Mouse (Mus musculus) left cerebral cortex, postnatal 14 days (tissue): ENCODE measurements at regions not wholly inside any gene's neighbourhood (a gene's known extent, or its start where the extent isn't known, plus 50 kb on each side); places are given as distances from the start of the nearest gene placed in this dataset.
"Not testable (repeated sequence)": the region's sequence is repeated elsewhere in the genome, so short reads cannot be mapped to it uniquely, and the experiment has no call there.

Experiments
- DNase-seq, 2 experiments: peaks; one replicate each; pipeline ENCODE4 v3.0.0; 2021 to 2022; ENCODE audit warnings: low spot score in 2 of 2, mixed read lengths in 1 of 2
- intact Hi-C: fragments of 180-260 bp; cut with DNase I; formaldehyde crosslinking; loops from one replicate; pipeline ENCODE4 v1.15.1; 2025

- DNase-seq = no peak
- intact Hi-C loops = no loop called here
Measured at GRCm38 (mm10) chr8:103694331-103694891, 407.0 kb upstream of the Cdh5 start.

DNA sequence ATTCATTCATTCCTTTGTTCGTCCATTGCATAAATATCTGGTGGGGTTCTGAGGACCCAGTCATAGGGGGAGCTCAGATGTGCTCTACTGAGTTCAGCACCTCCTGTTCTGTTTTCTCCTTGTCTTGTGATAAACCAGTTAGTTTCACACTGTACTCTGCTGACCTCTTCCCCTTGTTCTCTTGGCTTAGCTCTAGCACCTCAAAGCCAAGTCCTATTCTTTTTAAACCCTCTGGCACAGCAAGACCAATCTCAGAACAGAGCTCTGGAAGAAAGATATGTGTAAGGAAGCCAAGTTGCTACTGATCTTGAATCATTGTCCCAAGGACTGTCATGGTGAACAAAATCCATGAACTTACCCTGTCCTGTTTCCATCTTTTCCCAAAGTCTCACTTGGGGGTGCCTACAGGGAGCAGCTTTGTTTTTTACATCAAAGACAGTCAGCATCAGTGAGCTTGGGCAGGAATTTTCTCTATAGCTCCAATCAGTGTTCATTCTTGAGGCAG lies 402.4 kb upstream of the Cdh5 start:
- intact Hi-C loops = no loop called here

GRCm38 (mm10) chr8:103702236-103702635 lies 399.2 kb upstream of the Cdh5 start:
- DNase-seq = no peak
- intact Hi-C loops = no loop called here

More for the DNA sequence above, 402.4 kb upstream of the Cdh5 start:
- DNase-seq = no peak

GRCm38 (mm10) chr8:103706084-103706483 lies 395.3 kb upstream of the Cdh5 start:
- no peak for DNase-seq
- intact Hi-C loops = no loop called here

GRCm38 (mm10) chr8:103710871-103711270 lies 390.6 kb upstream of the Cdh5 start:
- DNase-seq, intact Hi-C loops: not testable (repeated sequence)

GRCm38 (mm10) chr8:103717723-103718122 lies 383.7 kb upstream of the Cdh5 start:
- intact Hi-C loops = no loop called here

DNA sequence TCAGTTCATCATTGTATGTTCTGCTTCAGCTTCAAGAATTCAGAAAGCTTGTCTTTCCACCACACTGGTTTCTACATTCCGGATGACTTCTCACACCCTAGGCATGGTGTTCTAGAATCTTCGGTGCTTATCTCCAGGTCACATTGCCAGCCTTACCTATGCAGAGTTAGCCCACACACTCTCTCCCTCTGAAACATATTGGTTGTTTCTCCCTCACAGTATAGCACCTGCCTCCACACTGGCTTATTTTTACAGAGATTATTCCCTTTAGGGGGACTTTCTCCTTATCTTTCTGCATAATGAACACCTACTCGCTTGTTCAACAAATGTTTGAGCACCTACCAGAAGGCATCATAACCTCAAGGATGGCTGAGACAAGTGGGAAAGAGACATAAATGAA lies 368.0 kb upstream of the Cdh5 start:
- intact Hi-C loops = no loop called here
- DNase-seq = no peak

More at GRCm38 (mm10) chr8:103717723-103718122, 383.7 kb upstream of the Cdh5 start:
- DNase-seq = peak; percentile 17 to 35

GRCm38 (mm10) chr8:103738330-103738729 lies 363.1 kb upstream of the Cdh5 start:
- intact Hi-C loops = no loop called here

DNA sequence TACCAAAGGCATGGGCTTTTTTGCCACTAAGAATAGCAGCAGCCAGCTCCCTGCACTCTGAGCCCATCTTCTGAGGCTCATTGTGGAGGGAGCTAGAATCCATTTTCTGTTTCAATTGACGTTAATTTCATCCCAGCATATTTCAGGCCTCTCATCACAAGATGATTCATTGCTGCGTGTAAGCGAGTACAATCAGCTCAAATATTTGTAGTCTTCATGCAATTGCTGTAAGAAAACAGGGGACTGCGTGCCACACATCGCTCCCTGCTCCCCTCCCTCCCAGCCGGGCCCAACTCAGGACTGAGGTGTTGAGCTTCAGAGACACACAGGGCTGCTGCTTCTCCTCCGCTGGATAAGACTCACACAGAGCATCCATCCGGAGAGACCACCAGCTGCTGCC lies 360.0 kb upstream of the Cdh5 start:
- peak in 1 of 2 experiments; percentile 8 for DNase-seq
- intact Hi-C loops = no loop called here

More at GRCm38 (mm10) chr8:103738330-103738729, 363.1 kb upstream of the Cdh5 start:
- peak; percentile 16 to 28 for DNase-seq

- intact Hi-C loops = no loop called here
Measured at GRCm38 (mm10) chr8:103748734-103749133, 352.7 kb upstream of the Cdh5 start.

GRCm38 (mm10) chr8:103750278-103751097 lies 350.9 kb upstream of the Cdh5 start:
- intact Hi-C loops = no loop called here

More at GRCm38 (mm10) chr8:103748734-103749133, 352.7 kb upstream of the Cdh5 start:
- DNase-seq = no peak

DNA sequence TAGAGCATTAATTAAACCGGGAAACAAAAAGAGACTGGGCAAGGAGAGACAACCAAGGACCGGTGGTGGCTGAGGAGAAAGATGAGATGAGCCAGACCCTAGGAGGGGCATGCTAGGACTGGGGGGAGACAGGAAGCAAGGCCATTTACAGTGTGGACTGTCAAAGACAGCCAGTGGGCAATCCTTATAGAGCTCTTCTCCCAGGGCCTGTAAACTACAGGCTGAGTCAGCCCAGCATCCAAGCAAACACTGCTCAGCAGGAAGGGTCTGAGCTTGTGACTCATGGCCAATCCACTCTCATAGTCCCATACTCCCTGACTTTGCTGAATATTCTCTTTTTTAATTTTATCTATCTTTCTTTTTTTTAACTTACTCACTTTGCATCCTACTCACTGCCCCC lies 350.3 kb upstream of the Cdh5 start:
- intact Hi-C loops = no loop called here
- no peak for DNase-seq

More at GRCm38 (mm10) chr8:103750278-103751097, 350.9 kb upstream of the Cdh5 start:
- DNase-seq = no peak

GRCm38 (mm10) chr8:103763821-103764220 lies 337.6 kb upstream of the Cdh5 start:
- DNase-seq = no peak
- intact Hi-C loops = no loop called here

DNA sequence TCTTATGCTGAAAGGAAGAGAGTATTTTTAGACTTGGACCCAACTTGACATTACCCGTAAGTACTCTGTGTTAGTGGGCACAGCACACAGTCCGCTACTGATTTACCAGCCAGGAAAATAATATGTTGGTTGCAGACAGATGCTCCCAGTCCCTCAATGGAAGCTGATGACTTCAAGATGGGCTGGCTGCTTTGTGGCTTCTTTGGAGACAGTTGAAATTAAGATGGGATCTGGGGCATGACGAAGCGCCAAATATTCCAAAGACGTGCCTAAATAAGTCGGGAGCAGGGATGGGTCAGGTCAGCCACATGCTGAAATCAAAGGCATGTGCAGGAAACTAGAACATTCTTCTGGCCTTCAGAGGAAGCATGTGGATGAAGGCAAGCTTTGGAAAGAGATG lies 321.8 kb upstream of the Cdh5 start:
- intact Hi-C loops = no loop called here
- DNase-seq = no peak

GRCm38 (mm10) chr8:103788308-103788707 lies 313.1 kb upstream of the Cdh5 start:
- intact Hi-C loops = no loop called here

DNA sequence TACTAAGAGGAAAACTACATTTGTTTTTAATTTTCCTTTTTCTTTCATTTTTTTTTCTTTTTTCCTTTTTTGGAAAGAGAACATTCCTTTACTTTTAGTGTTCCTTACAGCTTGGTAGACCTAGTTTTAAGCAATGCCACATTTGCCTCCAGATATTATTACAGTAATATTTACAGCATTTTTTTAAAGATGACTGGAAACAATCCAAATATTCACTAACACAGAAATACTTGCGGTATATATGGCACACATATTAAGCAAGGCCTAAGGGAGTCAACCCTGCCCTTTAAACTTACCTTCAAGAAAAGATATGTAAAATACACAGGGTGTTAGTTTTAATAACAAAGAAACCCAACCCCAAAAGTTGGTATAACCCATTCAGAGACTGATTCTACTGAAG lies 308.1 kb upstream of the Cdh5 start:
- intact Hi-C loops = no loop called here
- DNase-seq = no peak

More at GRCm38 (mm10) chr8:103788308-103788707, 313.1 kb upstream of the Cdh5 start:
- DNase-seq = no peak

- intact Hi-C loops, DNase-seq: not testable (repeated sequence)
Measured at GRCm38 (mm10) chr8:103798630-103799029, 302.8 kb upstream of the Cdh5 start.

DNA sequence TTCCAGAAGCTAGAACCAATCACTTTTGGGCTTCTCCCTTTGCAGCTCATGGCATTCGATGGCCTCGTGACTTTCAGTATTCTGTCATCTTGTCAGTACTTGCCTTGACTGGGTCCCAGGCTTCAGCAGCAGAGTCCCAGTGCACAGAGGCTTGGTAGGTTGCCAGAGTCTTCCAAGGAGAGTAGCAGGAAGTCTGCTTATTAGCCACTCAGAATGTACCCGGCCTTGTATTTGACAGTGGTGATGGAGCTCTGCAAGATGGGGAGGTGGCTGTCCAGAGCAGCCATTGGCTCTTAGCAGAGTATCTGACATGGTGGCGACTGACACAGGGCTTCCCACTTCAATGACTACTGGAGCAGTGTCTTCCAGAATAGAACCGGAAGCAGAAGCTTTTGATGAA lies 293.3 kb upstream of the Cdh5 start:
- intact Hi-C loops = no loop called here
- DNase-seq = no peak

DNA sequence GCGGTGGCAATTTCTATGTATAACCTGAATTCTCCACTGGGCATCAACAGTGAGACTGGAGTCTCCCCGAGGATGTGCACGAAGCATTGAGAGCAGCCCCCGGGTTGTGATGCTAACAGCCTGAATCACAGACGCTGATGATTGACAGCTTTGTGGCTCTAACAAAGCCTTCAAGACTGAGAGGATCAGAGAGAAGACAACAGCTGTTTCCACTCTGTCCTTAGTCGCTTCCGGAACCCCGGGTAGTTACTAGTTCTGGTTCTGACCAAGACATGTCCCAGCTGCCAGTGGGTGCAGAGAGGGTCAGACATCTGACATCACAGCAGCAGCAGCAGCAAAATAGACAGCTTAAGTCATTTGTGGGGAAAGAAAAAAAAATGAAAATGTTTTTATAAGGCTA lies 292.8 kb upstream of the Cdh5 start:
- no peak for DNase-seq
- intact Hi-C loops = no loop called here

DNA sequence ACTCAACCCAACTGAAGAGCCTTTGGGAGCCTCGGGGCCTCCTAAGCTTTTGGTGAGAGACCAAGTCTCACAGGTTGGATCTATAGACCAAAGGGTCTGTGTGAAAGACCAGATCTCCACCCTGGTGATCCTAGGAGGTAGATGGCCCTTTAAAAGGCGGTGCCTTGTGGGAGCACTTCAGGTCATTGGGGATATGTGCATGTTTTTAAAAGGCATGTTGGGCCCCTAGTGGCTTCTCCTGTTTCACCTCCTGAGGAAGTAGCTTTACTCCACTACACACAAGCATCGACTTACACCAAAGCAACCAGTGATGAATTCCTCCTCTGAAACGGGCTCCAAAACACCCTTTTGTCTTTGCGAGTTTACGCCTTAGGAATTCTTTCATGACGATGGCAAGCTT lies 292.3 kb upstream of the Cdh5 start:
- no peak for DNase-seq
- intact Hi-C loops = no loop called here
